Mouse (Mus musculus) E14TG2a.4 (cell line): Measurements from ENCODE around the gene Adamts4.

Source experiments
- H3K27me3 ChIP-seq: 2 replicates; pipeline ENCODE4 v1.6.1; 2014; ENCODE audit warnings: low read length, control low read depth; ENCODE audit not compliant: insufficient read depth
- H3K36me3 ChIP-seq: 2 replicates; pipeline ENCODE4 v1.6.1; 2014; ENCODE audit warnings: low read length, control low read depth; ENCODE audit not compliant: insufficient read depth
- H3K4me1 ChIP-seq: replicated peaks from 2 replicates; pipeline ENCODE4 v1.6.1; 2014; ENCODE audit warnings: low read depth, low read length, control low read depth
- H3K4me3 ChIP-seq: replicated peaks from 2 replicates; pipeline ENCODE4 v1.5.1; 2014; ENCODE audit warnings: mild to moderate bottlenecking, low read length
- H3K9me3 ChIP-seq: 2 replicates; pipeline ENCODE4 v1.6.1; 2014; ENCODE audit warnings: low read length, control low read depth
- CTCF ChIP-seq: conservative IDR thresholded peaks from 2 replicates; pipeline ENCODE4 v1.5.1; 2014; ENCODE audit warnings: low read length
- NANOG ChIP-seq: IDR thresholded peaks from 2 replicates; pipeline ENCODE4 v1.6.1; 2014; ENCODE audit warnings: borderline replicate concordance, low read length, mixed read lengths
- POU5F1 ChIP-seq: IDR thresholded peaks from 2 replicates; pipeline ENCODE4 v1.6.1; 2014; ENCODE audit warnings: low read length, borderline replicate concordance

Adamts4 gene

DNA sequence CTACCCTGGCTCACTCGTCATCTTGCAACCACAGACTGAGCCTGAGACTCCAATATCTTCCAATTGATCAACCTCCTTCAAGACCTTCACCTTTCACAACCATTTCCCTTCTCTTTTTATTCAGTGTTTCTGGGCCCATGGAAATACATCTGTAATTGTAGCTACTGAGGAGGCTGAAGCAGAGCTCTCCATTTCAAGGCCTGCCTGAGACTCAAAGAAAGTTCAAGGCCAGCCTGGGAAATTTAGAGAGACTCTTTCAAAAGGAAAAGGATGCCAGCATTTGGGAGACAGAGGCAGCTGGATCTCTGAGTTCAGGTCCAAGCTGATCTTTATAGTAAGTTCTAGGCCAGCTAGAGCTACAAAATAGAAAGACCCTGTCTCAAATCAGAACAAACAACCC, 22.3 kb upstream of the Adamts4 start:
- Histone ChIP-seq H3K9me3 (no peaks in the 10 kb centered on the region), H3K4me1 (peaks cover 45% of the 10 kb centered on the region), H3K4me3 (no peak overlapping the region), H3K36me3 (no peaks in the 10 kb centered on the region), H3K27me3 (no peaks in the 10 kb centered on the region)
- TF ChIP-seq NANOG (no peak), POU5F1 (no peak), CTCF (no peak)

DNA sequence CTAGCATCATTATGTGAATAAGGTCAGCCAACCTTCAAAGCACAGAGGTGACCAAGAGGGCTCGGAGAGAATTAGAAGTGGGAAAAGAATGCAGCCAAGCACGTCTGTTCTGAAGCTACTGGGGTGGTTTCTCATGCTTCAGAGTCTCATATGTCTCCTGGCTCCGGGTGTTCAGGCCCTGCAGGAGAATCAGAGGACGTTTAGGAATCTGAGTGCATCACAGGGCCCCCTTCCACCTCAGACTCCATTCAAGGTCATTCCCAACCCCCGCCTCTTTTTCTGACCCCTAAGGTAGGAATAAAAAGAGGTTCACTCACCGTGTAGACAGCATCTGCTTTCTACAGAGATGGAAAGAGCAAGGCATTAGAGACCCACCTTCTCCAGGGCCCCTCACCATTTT, 20.5 kb upstream of the Adamts4 start:
- TF ChIP-seq NANOG (no peak), POU5F1 (no peak), CTCF (no peak)
- Histone ChIP-seq H3K9me3 (no peaks in the 10 kb centered on the region), H3K4me1 (peaks cover 52% of the 10 kb centered on the region)

GRCm38 (mm10) chr1:171230215-171230614, 20.0 kb upstream of the Adamts4 start:
- no peak overlapping the region for H3K4me3 ChIP-seq
- no peak for TF ChIP-seq POU5F1
- TF ChIP-seq CTCF: no peak
- no peak for TF ChIP-seq NANOG
- no peaks in the 10 kb centered on the region for H3K27me3 ChIP-seq
- H3K9me3 ChIP-seq: no peaks in the 10 kb centered on the region
- H3K36me3 ChIP-seq: peaks cover 12% of the 10 kb centered on the region
- peaks cover 53% of the 10 kb centered on the region for H3K4me1 ChIP-seq

More for the DNA sequence above, 20.5 kb upstream of the Adamts4 start:
- H3K4me3 ChIP-seq: no peak overlapping the region
- peaks cover 7% of the 10 kb centered on the region for H3K36me3 ChIP-seq
- no peaks in the 10 kb centered on the region for H3K27me3 ChIP-seq

DNA sequence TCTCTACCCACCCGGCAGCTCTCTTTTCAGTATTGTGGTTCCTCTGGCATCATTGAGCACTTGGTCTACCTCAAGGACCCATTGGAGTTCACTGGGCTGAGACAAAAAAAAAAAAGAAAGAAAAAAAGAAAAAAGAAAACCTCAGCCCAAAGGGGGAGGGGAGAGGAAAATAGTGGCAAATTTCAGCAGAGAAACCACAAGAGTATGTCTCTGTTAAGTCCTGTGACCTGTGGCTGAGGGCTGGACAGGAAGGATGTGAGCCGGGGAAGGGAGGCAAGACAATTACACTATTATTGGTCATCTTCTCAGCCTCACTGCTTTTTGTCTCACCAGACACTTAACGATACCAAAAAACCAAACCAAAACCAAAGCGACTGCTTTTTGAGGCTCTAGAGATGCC, 18.4 kb upstream of the Adamts4 start:
- Histone ChIP-seq H3K36me3 (peaks cover 27% of the 10 kb centered on the region), H3K9me3 (no peaks in the 10 kb centered on the region), H3K4me3 (no peak overlapping the region), H3K4me1 (peaks cover 48% of the 10 kb centered on the region), H3K27me3 (no peaks in the 10 kb centered on the region)
- TF ChIP-seq NANOG: no peak
- TF ChIP-seq POU5F1: no peak
- no peak for TF ChIP-seq CTCF

DNA sequence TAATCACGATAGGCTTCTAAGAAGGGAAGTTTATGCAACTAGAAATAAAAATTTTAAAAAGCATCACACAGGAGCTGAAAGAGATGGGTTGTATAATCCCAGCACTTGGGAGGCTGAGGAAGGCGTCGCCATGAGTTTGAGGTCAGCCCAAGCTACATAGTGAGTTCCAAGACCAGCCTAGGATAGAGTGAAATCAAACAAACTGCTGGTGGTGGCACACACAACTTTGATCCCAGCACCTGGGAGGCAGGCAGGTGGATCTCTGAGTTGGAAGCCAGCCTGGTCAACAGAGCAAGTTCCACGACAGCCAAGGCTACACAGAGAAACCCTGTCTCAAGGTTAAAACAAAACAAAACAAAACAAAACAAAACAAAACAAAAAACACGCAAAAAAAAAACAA, 17.9 kb upstream of the Adamts4 start:
- Histone ChIP-seq H3K4me3 (no peak overlapping the region), H3K27me3 (no peaks in the 10 kb centered on the region), H3K4me1 (peaks cover 51% of the 10 kb centered on the region), H3K9me3 (no peaks in the 10 kb centered on the region), H3K36me3 (peaks cover 32% of the 10 kb centered on the region)
- TF ChIP-seq CTCF (no peak), NANOG (no peak), POU5F1 (no peak)

- H3K4me1 ChIP-seq: peaks cover 49% of the 10 kb centered on the region
- H3K36me3 ChIP-seq: peaks cover 39% of the 10 kb centered on the region
- TF ChIP-seq POU5F1: no peak
- TF ChIP-seq CTCF: no peak
- TF ChIP-seq NANOG: no peak
- H3K9me3 ChIP-seq: no peaks in the 10 kb centered on the region
- no peaks in the 10 kb centered on the region for H3K27me3 ChIP-seq
- no peak overlapping the region for H3K4me3 ChIP-seq
Measured at GRCm38 (mm10) chr1:171232800-171233730, 17.2 kb upstream of the Adamts4 start.

GRCm38 (mm10) chr1:171234126-171234525, 16.1 kb upstream of the Adamts4 start, which contains the start of gene Fcer1g:
Gene Fcer1g, minus strand, starts transcription at chr1:171234365.
- Histone ChIP-seq H3K36me3 (peaks cover 49% of the 10 kb centered on the region), H3K27me3 (no peaks in the 10 kb centered on the region), H3K4me3 (peak within 1 kb of the TSS; percentile 23; the same call in 1 of the 2 replicates), H3K9me3 (no peaks in the 10 kb centered on the region), H3K4me1 (peaks cover 52% of the 10 kb centered on the region)
- TF ChIP-seq NANOG (no peak), CTCF (no peak), POU5F1 (no peak)

DNA sequence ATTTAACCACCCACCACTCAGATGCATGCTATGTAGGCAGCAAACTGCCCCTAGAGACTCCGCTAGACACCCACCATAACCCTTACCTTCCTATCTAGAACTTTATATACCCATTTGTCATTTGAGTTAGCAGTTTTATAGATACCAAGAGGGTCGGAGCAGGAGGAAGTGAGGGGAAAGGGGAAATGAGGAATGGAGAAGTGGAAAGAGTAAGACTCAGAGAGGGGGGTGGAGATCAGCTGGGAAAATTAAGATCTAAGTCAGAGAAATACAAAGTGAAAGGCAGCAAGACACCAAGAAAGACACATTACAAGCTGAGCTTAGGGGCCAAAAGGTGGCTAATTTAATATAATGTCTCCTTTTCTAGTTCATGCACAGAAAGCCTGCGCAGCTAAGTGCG, 15.7 kb upstream of the Adamts4 start:
- H3K4me1 ChIP-seq: peaks cover 52% of the 10 kb centered on the region
- peaks cover 53% of the 10 kb centered on the region for H3K36me3 ChIP-seq
- TF ChIP-seq POU5F1 (no peak), NANOG (no peak), CTCF (no peak)
- no peaks in the 10 kb centered on the region for H3K9me3 ChIP-seq
- peak overlapping the region; percentile 23; the same call in 1 of the 2 replicates for H3K4me3 ChIP-seq
- no peaks in the 10 kb centered on the region for H3K27me3 ChIP-seq

- TF ChIP-seq POU5F1: no peak
- TF ChIP-seq CTCF: no peak
- TF ChIP-seq NANOG: no peak
- H3K9me3 ChIP-seq: no peaks in the 10 kb centered on the region
- H3K36me3 ChIP-seq: peaks cover 63% of the 10 kb centered on the region
- no peak overlapping the region for H3K4me3 ChIP-seq
- H3K4me1 ChIP-seq: peaks cover 48% of the 10 kb centered on the region
- no peaks in the 10 kb centered on the region for H3K27me3 ChIP-seq
Measured at GRCm38 (mm10) chr1:171235791-171236190, 14.4 kb upstream of the Adamts4 start.
